Mouse (Mus musculus) cerebellum, postnatal 14 days (tissue): ENCODE results near the gene Ttc23.
A peak's percentile ranks its signal among the peaks of the same experiment; 100 is the strongest.

Experiments used
- DNase-seq, 2 experiments: peaks; one replicate each; pipeline ENCODE4 v3.0.0; 2021; ENCODE audit warnings: mixed read lengths in 2 of 2

The Ttc23 gene

DNA sequence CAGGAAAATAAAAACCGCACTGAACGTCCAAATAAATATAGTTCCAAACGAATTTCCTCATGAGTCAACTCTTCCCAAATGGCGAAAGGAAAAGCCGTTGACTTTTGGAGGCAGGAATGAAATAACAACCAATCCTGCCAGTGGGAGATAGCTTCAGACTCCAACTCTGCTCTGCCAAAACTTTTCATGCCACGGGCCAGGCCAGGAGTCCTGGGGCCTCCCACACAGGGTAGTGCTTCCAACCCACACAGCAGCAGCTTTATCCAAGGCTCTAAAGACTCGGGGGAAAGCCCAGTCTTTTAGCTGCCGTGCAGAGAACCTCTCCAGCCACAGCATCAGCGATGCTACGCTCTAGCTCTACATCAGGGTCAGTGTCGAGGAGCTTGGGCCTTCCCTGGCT lies 107.4 kb downstream of the Ttc23 start:
- no peak for DNase-seq

DNA sequence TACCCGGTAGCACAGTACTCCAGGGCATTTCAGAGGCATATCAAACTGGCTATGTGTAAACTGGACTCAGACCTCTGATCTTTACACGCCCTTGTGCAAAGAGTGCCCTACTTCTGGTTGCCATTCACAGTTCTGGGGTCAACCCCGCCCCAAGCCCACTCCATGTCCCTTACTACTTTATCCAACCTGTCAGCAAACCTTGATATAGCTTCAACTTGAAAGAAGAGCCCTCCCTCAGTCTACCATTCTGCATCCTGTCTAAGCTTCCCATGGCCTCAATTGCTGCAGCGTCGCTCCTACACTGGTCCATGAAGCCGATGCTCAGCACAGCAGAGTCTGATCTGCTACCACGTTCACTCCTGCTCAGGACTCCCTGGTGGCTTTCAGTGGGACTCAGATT lies 108.2 kb downstream of the Ttc23 start:
- no peak for DNase-seq

DNA sequence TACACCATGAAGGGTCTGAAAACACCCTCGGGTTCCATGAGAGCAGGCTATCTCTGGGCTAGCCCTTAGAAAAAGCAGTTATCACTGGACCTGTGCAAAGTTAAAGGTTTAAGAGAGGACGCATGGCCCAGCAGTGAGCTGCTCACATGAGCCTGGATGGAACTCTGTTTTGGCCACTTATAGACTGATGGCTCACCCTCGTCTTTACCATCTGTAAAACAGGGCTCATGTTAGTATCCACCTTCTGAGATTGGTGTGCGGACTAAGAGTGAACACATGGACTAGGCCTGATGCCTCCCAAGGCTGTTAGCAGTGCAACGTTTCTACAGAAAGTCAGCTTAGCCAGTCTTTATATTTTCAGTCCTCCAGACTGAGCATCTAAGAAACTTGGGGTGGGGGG lies 109.4 kb downstream of the Ttc23 start:
- no peak for DNase-seq

DNA sequence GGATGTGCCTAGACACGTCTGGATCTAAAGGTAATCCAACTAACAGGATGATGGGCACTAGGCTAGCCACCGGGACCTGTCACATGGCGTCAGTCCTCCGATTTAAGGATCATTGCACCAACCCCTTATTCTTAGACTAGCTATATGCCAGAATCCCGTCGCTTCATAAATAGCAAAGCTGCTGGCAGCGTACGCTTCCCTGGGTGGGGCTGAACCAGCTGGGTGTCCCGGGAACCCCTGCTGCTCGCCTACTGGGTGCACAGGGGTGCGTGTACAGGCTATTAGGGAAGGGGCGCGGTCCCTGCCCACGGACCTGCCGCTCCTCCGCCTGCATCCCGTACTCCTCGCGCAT lies 111.3 kb downstream of the Ttc23 start:
- no peak for DNase-seq

DNA sequence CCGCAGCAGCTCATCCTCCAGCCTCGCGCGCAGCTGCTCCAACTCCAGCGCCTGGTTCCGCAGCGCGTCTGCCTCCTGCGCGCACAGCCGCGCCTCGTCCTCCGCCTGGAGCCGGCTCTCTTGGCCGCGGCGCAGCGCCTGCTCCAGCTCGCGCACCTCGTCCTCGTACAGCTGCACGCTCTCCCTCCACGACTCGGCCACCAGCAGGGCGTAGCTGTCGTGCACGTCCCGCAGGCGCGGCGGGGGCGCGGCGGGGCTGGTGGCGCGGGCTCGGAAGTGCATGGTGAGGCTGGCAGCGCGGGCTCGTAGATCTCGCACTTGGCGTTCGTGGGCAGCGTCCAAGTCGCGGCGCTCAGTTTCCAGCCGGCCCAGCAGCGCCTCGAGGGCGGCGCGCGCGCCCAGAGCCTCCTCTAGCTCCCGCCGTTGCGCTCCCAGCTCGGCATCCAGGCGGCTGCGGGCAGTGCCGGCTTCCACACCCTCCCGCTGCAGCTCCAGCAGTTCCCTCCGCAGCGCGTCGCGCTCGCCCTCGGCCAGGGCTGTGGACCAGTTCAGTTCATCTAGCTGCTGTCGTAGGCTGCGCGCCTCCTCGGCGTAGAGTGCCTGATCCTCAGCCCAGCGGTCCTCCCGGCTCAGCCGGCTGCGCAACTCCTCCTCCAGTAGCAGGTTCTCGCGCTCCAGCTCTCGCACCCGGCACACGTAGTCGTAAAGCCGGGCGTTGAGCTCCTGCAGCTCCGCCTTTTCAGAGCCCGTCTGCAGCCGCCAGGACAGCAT lies 111.8 kb downstream of the Ttc23 start:
- DNase-seq = peak in 1 of 2 experiments; percentile 44

DNA sequence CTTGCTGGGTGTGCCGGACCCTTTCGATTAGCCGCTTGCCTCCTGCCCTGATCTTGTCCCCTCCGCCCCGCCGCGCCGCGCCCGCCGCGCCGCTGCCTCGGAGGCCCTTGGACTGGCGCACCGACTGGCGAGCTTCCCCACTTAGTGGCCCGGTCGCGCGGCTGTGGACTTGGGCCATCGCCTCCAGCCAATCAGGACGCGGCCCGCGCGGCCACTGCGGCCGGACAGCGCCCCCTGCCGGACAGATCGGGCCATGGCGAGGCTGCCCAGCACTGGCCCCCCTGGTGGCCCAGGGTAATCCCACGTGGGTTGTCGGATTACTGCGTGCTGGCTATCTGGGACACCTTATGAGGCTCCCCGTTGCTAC lies 112.4 kb downstream of the Ttc23 start, which contains the start of gene Synm:
Synm (minus strand) TSS at position 114 of the 367 bp plus-strand sequence.
- DNase-seq = peak; percentile 97

DNA sequence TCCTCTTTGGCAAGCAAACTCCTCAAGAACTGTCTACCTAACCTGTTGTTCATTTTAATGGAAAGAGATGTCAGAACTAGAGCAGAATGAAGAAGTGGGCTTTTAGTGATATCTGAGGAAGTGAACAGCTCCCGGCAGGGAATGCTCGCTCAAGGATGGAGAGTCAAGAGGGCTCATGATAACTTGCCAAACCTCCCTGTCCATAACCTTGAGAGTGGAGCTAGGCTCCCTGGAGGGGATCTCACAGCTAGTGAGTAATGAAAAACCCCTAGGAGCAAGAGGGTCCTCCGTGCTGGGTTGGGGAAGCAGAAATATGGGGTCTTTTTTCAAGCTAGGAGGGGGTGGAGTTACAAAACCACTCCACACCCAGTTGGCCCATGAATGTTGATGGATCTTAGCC lies 116.4 kb downstream of the Ttc23 start:
- no peak for DNase-seq

DNA sequence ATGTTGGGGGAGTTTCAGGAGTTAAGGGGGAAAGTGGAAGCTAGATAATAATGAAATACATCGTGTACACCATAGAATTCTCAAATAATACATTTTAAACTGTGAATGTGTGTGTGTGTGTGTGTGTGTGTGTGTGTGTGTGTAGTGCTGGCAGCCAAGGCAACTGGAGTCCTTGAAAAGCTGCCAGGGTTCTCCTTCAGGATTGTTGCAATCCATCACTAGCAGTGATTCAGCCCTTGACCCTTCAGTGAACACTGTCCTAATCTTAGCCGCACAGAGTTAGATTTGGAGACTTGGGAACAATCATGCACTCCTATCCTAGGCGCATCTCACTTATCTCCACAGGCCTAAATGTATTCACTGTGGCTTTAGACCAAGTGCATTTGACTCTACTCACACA lies 120.9 kb downstream of the Ttc23 start:
- no peak for DNase-seq

DNA sequence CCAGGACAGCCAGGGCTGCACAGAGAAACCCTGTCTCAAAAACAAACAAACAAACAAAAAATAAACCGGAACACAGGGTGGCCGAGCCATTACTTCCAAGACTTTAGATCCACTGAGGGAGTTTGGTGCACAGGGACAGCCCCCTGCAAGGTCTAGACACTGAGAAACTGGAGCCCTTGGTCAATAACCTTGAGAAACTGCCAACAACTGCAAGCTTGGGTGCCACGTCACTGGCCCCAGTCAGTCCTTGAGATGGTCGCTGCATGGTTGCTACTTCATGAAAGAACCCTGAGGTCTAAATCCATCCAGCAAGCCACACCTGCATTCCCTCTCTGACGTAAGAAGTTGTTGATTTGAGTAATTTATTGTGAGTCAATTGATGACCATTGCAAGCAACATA lies 122.3 kb downstream of the Ttc23 start:
- no peak for DNase-seq

DNA sequence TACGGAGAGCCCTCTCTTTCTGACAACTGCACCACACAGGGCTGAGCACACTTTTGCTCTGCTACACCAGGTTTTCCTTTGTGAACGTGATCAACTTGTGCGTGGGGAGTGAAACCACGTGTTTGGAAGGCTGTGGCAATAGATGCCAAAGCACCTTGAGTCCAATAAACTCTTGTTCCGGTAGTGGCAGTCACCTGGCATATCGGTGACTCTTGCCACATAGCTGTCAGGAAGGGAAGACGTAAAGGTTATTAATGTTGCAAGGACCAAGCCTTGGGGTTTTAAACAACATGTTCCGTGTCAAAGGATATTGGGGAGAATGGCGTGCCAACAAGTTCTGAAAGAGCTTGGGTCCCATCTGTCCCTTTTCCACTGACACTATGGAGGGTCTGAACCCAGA lies 125.0 kb downstream of the Ttc23 start:
- DNase-seq = no peak

DNA sequence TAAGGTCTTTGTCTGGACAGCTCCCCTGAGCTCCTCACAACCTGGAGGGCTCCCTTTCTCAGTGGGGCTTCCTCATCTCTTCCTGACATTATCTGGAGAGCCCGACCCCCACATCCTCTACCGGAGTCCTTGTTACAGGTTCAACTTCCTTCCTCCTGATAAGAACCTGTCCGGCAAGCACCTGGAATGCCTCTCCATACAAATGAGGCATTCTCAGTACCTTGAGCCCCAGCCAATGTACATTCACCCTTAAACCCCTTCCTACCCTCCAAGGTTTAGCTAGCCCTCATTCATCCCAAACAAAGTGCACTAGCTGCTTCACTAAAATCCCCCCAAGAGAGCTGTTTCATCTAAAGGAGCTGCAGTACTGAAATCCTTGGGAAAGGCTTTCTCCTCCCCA lies 128.4 kb downstream of the Ttc23 start:
- DNase-seq = no peak

DNA sequence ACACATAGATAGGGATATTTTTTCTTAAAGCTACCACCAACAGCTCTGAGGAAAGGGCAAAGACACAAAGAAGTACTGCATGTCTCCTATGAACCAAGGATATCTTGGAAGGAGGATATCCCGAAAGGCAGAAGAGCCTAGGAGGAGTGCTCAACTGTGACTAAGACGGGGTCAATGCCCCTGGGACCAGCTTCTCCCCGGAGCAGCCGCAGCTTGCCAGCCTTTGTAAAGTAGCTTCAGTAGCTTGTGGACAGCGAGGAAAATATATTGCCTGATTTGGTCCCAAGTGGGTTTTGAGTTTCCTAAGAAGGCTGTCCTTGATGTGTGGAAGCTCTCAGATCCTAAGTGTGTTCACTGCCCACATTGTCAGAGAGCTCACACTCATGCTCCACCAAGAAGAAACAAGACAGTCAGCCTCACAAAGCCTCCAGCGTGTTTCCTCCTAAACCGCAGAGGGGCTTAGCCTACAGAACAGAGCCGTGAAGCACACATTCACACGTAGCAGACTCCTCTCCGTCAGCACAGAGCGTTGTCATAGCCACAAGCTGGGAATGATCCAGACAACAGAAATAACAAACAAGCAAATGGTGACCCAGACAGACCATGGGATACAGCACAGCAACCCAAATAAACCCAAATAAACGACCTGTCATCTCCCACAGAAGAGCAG lies 129.6 kb downstream of the Ttc23 start:
- no peak for DNase-seq

DNA sequence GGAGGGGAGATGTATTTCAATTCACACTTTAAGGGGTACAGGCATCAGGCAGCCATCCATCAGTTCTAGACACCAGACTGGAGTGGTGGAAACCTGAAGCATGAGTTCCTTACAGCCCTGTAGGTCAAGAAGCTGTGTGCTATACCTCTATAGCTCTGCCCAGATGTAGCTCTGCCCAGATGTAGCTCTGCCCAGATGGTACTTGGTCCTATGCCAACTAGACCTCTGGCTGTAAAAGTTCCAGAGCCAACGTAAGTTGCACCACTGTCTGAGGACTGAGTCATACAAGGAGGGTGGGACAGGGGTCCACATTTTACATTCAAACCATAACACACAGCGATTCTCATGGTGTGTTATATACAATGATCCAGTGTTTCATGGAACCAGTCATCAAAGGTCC lies 140.7 kb downstream of the Ttc23 start:
- DNase-seq = no peak

DNA sequence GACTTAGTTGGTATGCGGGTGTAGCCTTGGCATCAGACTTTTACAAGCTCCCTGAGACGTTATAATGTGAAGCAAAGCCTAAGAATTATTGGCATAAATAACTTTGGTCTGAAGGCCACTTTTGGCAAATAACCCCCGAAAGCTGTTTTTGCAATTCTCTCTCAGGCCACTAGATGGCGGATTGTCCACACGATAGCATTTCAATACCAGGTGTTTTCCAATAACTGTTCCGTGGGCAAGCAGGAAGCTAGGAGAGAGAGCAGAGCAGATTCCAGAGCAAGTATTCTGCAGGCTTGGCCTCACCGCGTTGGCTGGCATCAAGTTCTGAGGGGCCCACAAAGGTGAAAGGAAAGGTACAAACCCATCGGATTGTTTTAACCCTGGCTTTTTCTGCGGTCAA lies 141.5 kb downstream of the Ttc23 start:
- DNase-seq = peak; percentile 84 to 85

DNA sequence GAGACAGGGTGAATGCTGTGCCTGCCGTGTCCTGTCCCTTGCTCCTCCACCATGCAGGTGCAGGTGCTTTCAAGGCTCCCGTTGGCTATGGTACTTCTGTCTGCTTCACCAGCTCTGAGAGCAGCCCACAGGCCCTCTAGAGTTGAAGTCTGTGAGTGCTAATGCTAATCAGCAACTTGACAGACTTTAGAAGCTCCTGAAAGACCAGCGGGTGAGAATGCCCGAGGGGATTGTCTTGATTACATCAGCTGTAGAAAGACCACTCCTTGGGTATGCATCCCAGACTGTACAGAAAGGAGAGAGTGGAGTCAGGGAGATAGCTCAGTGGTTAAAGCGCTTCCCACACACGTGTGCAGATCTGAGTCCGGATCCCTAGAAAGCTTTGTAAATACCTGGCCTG lies 144.0 kb downstream of the Ttc23 start:
- DNase-seq = no peak

DNA sequence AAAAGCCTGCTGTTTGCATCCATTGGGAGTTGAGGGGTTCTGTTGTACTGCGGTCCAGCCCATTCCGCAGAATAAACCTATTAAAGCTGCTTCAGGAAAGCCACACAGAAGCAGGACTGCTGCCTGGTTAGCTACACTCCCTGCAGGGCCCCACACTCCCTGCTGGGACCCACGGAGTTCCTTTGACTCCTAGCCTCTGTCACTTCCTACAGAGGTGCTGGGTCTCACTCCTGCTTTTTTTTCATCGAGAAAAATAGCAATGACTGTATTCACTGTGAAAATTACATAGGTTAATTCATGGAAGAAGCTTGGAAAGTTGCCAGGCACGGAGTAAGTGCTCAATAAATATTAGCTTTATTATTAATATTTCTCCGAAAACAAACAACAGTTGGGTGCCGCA lies 146.2 kb downstream of the Ttc23 start:
- no peak for DNase-seq

DNA sequence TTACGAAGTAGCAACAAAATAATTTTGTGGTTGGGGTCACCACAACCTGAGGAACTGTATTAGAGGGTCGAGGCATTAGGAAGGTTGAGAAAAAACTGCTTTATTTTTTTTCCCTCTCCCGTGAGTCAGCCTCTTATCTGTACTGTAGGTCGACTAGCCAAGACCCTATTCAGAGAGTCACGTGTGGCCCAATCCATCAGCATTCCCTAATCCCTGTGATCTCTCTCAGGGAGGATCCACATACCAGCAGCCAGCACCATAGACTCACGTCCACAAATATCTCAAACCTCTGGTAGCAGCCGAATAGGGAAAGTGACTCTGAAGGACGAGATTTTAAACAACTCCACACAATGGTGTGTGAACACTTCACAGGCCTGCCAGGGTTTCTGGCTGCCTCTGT lies 149.9 kb downstream of the Ttc23 start:
- DNase-seq = no peak

DNA sequence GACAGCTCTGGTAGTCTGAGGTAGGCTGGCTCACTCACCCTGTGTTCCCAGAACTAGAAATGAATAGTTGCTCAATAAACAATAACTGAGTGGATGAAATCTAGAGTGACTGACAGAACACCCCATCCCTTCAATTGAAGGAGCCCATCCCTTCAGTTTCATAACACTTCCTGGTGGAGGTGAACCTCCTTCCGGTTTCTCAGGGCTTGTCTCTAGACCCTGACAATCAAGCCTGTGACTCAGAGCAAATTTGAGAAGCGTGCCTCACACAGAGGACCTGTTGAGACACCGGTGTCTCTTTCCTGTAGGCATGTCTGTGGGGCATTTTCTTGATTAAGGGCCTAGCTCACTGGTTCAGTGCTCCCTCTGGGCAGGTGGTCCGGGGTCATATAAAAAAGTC lies 151.3 kb downstream of the Ttc23 start:
- DNase-seq = no peak

DNA sequence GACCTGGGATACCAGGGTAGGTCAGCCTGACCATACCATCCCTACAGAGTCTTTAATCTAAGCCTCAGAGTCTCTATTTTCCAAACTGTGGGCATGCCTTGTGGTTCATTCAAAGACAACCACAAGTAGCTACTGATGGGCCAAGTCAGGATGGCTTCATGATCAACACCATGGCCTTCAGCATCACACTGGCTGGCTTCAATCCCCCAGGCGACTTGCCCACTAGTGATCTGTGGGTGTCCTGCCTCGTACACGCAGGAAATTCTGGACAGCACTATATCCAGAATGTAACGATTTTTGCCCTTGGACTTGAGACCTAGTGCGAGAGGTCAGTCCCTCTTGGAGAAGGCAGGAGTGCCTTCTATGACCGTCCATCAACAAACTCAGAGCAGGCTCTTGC lies 153.3 kb downstream of the Ttc23 start:
- no peak for DNase-seq

DNA sequence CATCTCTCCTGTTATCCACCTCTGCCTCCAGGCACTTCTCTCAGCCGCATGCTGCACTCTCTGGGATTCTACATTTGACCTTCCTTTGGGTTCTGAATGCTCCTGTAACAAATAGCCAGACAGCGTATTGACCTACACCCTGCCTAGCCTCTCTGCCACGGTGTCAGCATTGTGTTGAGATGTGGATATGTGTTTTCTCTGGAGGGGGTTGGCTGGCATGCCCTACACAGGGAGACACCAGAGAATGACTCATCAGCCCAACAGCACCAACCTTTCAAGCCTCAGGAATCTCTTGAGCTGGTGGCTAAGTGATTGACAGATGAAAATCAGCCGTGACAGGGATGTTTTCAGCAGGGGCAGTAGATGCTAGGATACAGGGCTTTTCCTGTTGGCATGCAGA lies 153.8 kb downstream of the Ttc23 start:
- no peak for DNase-seq

DNA sequence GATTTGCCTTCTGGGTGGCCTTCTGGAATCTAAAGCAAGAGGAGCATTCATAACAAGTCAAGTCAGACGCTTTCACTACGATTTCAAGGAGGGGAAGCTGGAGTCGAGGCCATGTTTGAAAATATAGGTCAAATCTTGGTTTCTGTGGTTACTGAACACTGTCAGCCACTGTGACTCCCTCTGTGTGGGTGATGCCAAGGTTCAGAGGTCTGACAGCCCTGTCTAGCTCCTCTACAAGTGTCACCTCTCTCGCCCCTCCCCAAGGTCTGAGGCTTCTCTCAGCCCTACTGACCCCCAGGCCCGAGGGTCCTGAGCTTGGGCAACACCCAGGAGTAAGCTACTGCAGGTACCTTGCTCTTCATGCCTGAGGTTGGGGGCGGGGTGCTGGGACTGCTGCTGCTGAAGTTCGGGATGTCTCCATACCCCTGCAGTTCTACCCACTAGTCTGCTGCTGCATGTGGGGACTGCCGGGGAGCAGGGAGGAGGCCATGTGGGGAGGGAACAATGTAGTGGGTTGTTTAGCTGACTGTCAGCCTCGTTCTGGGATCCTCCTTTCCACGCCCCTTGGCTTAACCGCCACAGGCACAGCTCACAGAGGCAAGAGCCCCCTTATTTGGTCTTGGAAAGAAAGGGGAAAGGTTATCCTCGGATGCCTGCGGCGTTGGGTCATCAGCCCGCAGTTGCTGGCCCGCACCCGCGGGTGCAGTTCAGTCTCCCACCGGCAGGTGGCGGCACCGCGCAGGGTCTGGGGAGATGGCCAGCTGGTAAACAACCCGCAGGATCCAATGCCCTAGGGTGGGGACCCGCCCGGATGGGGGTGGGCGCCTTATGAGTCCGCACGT lies 156.0 kb downstream of the Ttc23 start:
- peak; percentile 94 to 96 for DNase-seq

DNA sequence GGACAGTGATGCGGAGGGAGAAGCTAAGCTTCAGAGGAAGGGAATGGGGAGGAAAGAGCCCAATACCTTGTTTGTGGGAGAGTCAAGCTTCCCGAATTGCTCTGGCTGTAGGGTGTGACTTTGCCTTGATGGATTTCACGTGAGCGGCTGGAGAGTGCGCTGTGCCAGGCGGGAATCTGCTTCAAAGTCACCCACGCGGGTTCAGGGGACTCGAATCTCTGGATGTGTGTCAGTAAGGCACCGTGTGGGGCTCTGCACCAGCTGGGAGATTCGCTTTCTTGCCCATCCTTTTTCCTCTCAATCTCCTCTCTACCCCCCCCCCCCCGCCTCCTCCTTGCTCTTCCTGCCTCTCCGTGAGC lies 156.6 kb downstream of the Ttc23 start:
- no peak for DNase-seq
